Mouse (Mus musculus): ENCODE data around the gene Ptprd.

GRCm38 (mm10) chr4:76056836-76057235 is 2154.9 kb downstream of the Ptprd start:
- no peak for TF ChIP-seq GATA1 (IDR thresholded peaks at IDR 0.05; ENCODE audit: borderline replicate concordance, low read length)
- no peak for TF ChIP-seq FLI1 (IDR thresholded peaks at IDR 0.05; ENCODE audit: low read length)
